Mouse (Mus musculus) MEL (cell line): ENCODE measurements around the gene Dph1.

Source experiments
- CTCF ChIP-seq, 3 experiments: IDR thresholded peaks in 2 of 3; conservative IDR thresholded peaks in 1 of 3; 2 replicates each; pipeline ENCODE4 v1.5.1; 2011 to 2012; ENCODE audit warnings: low read length in 3 of 3, low read depth in 2 of 3, mild to moderate bottlenecking in 2 of 3, improper control_type of control experiment in 1 of 3, inconsistent platforms in 1 of 3, mixed read lengths in 1 of 3, moderate library complexity in 1 of 3; ENCODE audit not compliant: control insufficient read depth in 1 of 3, insufficient read depth in 1 of 3, poor library complexity in 1 of 3, severe bottlenecking in 1 of 3
- ELF1 ChIP-seq: IDR thresholded peaks from 2 replicates; pipeline ENCODE4 v1.6.1; 2014; ENCODE audit warnings: low read depth, mild to moderate bottlenecking, inconsistent platforms, low read length, improper control_type of control experiment, moderate library complexity
- EP300 ChIP-seq, 2 experiments: IDR thresholded peaks; 2 replicates each; pipeline ENCODE4 v1.6.1; 2011; ENCODE audit warnings: improper control_type of control experiment in 2 of 2, low read length in 2 of 2, low read depth in 1 of 2, mild to moderate bottlenecking in 1 of 2
- ETS1 ChIP-seq: IDR thresholded peaks from 2 replicates; pipeline ENCODE4 v1.6.1; 2012; ENCODE audit warnings: low read depth, mild to moderate bottlenecking, inconsistent platforms, low read length, improper control_type of control experiment, moderate library complexity
- MAX ChIP-seq: IDR thresholded peaks from 2 replicates; pipeline ENCODE4 v1.6.1; 2011; ENCODE audit warnings: low read length, improper control_type of control experiment
- MEF2A ChIP-seq: IDR thresholded peaks from 2 replicates; pipeline ENCODE4 v1.6.1; 2014; ENCODE audit warnings: low read depth, mild to moderate bottlenecking, inconsistent platforms, low read length, improper control_type of control experiment; ENCODE audit not compliant: poor library complexity, insufficient replicate concordance, severe bottlenecking; ENCODE audit errors: extremely low read depth
- MYB ChIP-seq: IDR thresholded peaks from 2 replicates; pipeline ENCODE4 v1.6.1; 2011; ENCODE audit warnings: mild to moderate bottlenecking, low read depth, low read length, improper control_type of control experiment
- POLR2A ChIP-seq, 2 experiments: IDR thresholded peaks; 2 replicates each; pipeline ENCODE4 v1.6.1; 2011 to 2012; ENCODE audit warnings: low read length in 2 of 2, mild to moderate bottlenecking in 2 of 2, control low read depth in 1 of 2, improper control_type of control experiment in 1 of 2, low read depth in 1 of 2, moderate library complexity in 1 of 2; ENCODE audit not compliant: control insufficient read depth in 1 of 2, insufficient read depth in 1 of 2, poor library complexity in 1 of 2
- POLR2AphosphoS5 ChIP-seq: IDR thresholded peaks from 2 replicates; pipeline ENCODE4 v1.6.1; 2012; ENCODE audit warnings: low read depth, borderline replicate concordance, mild to moderate bottlenecking, inconsistent platforms, low read length, moderate library complexity, mixed read lengths
- RAD21 ChIP-seq: IDR thresholded peaks from 2 replicates; pipeline ENCODE4 v1.6.1; 2011; ENCODE audit warnings: mild to moderate bottlenecking, low read depth, low read length, improper control_type of control experiment
- ZNF384 ChIP-seq: IDR thresholded peaks from 2 replicates; pipeline ENCODE4 v1.6.1; 2012; ENCODE audit warnings: low read depth, mild to moderate bottlenecking, inconsistent platforms, low read length, improper control_type of control experiment

- TF ChIP-seq EP300 (IDR thresholded peaks at IDR 0.05; ENCODE audit: low read depth in 1 of 2, low read length in 2 of 2) (no peak), CTCF (IDR thresholded peaks at IDR 0.05 in 2 of 3, conservative IDR thresholded peaks at IDR 0.05 in 1 of 3; ENCODE audit: control insufficient read depth in 1 of 3, insufficient read depth in 1 of 3, low read depth in 2 of 3, low read length in 3 of 3, poor library complexity in 1 of 3, severe bottlenecking in 1 of 3) (no peak), RAD21 (no peak), MEF2A (no peak), POLR2A (IDR thresholded peaks at IDR 0.05; ENCODE audit: control insufficient read depth in 1 of 2, insufficient read depth in 1 of 2, low read depth in 1 of 2, low read length in 2 of 2, poor library complexity in 1 of 2) (no peak), MAX (no peak), ETS1 (no peak), MYB (no peak), ZNF384 (no peak), POLR2AphosphoS5 (no peak), ELF1 (no peak)
These were observed 28.4 kb downstream of the Dph1 start for GRCm38 (mm10) chr11:75162591-75163080.
